Mouse (Mus musculus) megakaryocyte-erythroid progenitor cell, adult 5-6 weeks (primary cell): ENCODE measurements around the gene Dock2. TPM values are rescaled to one million over a fixed set of nuclear protein-coding genes. Genes with fewer than 3 reads are reported as not detected.

Experiments used
- ATAC-seq: replicated peaks from 2 replicates; pipeline ENCODE4 v1.8.0; 2016; ENCODE audit warnings: mild to moderate bottlenecking, inconsistent platforms; ENCODE audit not compliant: severe bottlenecking, poor library complexity, low FRiP score, low TSS enrichment
- total RNA-seq, 2 experiments: library from RNA; stranded (forward) in 1 of 2; stranded (reverse) in 1 of 2; fragments of 200-1000, 215-1000 nt in 1 of 2; fragments of >200 nt in 1 of 2; fragmentation: Nextera tagmentation in 1 of 2; gene quantifications; 2 replicates each; pipeline ENCODE4 v1.2.3; 2014 to 2017

Gene Dock2
- total RNA-seq, 2 experiments from 2014 or later = 39.0 to 41.0 TPM

- no peak for ATAC-seq
Measured at GRCm38 (mm10) chr11:34703851-34704250, 79.8 kb downstream of the Dock2 start.

- ATAC-seq = peak; percentile 80
Measured at GRCm38 (mm10) chr11:34681790-34682189, 101.9 kb downstream of the Dock2 start.

GRCm38 (mm10) chr11:34544631-34545030 lies 239.1 kb downstream of the Dock2 start:
- ATAC-seq = no peak

DNA sequence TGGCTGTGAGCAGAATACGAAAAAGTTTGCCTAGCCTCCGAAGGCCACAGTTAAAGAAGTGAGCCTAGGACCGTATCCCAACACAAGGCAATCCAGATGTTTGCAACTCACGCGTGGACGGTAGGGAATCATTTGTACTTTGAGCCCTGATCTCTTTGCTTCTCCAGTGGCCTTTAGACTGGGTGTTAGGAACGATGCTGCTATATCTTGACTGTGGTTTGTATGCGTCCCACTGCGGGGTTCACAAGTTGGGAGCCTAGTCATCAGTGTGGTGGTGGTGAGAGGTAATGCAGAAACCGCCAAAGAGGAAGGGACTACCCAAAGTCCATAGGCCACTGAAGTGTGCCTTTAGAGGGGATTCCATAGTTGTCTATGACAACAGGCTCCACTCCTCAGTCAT lies 251.6 kb downstream of the Dock2 start:
- ATAC-seq = no peak

GRCm38 (mm10) chr11:34530971-34531370 lies 252.7 kb downstream of the Dock2 start:
- ATAC-seq = no peak

- no peak for ATAC-seq
Measured at GRCm38 (mm10) chr11:34528006-34528405, 255.7 kb downstream of the Dock2 start.

DNA sequence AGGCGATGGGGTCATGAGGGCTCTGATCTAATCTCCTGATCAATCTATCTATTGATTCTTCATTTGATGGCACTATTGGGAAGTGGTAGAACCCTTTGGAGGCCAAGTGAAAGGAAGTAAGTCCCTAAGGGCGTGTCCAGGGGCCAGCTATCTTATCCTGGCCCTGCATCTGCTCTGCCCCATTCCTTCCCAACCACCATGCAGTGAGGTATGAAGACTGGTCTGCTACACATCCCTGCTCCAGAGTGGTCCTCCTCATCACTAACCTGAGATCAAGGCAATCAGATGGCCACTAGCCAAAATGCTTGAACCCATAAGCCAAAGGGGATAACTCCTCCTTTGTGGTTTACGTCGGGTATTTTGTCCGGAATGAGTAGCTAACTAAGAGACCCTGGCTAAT lies 256.5 kb downstream of the Dock2 start:
- ATAC-seq = no peak

DNA sequence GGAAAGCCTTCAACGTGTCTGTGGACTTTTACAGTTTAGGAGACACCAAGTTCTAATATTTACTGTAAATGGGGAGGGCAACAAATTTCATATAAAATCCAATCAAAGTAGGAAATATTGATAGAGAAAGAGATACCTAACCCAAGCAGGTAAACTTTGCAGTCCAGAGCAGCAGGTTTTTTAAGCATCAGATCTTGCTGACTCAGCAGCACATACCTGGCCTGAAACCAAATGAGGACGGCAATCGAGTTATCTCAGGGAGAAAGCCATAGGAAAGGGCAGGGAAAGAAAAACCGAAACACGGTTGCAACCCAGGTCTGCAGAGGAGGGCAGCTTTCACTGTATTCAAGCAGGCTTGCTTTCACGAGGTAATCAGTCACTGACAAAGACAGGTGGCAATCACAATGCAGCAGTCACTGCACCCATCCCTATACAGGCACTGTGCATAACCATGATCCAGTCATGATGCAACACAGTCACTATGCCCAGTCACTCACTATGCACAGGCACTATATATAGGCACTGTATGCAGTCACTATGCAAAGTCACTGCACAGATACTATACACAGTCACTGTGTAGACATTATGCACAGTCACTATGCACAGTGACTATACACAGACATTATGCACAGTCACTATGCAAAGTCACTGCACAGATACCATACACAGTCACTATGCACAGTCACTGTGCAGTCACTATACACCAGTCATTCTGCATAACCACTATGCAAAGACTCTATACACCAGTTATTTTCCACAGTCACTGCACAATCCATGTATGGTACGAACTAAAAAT lies 258.4 kb downstream of the Dock2 start:
- peak; percentile 72 for ATAC-seq

DNA sequence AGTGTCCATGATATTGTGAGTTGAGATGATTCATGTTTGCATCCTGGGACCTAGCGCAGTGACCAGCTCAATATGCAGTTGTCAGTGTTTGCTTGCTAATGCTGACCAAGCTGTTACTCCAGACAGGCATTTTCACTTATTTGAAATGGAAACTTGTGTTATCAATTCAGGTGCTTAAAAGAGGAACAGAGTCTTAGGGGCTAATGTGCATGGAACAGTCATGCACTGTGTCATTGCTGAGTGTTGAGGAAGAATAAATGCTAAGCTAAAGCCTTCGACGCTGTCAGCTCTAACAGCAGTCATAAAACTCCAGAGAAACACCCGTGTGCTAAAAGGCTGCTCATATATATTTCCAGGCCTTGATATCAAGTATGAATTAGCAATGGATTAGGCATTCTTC lies 259.1 kb downstream of the Dock2 start:
- no peak for ATAC-seq

- ATAC-seq = no peak
Measured at GRCm38 (mm10) chr11:34518566-34518965, 265.1 kb downstream of the Dock2 start.

DNA sequence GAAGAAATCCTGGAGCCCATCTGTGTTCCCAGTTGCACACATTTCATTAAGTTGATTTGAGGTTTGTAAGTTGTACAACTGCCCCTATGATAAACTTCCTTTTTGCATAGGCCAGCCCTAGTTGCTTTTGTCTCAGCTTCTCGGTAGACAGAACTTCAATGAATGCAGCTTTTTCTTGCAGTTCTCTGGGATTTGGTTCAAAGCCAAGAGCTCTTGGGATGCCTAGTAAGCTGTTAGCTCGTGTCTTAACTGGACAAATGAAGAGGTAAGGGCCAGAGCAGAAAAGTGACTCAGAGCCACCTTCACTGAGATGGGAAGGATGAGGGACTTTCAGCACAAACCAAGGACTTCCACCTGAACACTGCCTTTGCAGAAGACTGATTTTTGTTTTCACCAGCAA lies 266.7 kb downstream of the Dock2 start:
- no peak for ATAC-seq

DNA sequence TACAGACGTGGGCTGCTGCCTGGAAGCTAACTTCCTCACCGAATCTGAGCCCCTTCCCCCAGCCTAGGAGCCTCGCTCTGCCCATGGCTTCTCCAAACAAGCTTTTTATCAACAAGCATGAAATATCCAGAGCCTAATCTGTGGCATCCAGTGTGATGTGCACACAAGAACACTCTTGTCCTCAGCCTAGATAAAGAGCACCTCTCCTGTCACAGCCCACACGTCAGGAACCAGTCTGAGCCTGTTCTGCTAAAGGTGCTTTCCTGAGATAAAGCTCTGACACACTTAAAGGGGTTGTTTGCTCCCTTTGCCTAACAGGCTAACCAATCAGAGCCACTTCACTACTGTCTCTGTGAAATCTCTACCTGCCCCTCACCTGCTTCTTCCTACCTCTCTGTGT lies 268.4 kb downstream of the Dock2 start:
- ATAC-seq = peak; percentile 99

DNA sequence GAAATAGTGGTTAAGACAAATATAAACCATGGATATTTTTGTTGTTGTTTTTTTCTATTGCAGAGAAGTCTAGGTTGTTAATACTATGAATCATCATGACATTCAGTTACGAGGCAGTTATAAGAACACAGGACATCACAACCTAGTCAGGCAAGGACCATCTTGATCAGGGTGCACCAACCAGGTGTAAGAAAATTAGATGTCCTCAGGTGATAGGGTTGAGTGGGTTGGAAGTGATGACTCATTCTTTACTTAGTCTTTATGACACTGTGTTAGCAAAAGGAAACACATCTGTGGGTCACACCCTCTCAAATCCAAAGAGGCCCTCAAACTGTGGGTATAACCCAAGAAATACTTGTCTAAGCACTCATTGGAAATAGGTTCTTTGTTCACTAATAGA lies 277.3 kb downstream of the Dock2 start:
- no peak for ATAC-seq

- no peak for ATAC-seq
Measured at GRCm38 (mm10) chr11:34499663-34500062, 284.0 kb downstream of the Dock2 start.

DNA sequence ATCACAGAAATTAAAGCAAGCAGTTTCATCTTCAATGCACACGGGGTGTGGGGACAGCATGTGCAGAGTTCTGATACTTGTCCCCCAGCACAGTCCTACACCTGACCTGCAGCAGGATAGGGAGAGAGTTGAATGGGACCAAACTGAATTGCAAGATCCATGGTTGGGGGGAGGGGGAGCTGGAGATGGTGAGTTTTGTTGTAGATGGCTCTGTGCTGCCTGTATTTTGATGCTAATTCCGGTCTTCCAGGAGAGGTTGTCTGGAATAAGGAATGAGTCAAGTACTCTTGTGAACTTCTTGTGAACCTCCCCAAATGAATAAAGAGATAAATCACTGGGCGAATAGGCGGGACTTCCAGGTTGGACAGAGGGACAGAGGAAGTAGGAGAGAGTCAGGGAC lies 289.0 kb downstream of the Dock2 start:
- no peak for ATAC-seq

DNA sequence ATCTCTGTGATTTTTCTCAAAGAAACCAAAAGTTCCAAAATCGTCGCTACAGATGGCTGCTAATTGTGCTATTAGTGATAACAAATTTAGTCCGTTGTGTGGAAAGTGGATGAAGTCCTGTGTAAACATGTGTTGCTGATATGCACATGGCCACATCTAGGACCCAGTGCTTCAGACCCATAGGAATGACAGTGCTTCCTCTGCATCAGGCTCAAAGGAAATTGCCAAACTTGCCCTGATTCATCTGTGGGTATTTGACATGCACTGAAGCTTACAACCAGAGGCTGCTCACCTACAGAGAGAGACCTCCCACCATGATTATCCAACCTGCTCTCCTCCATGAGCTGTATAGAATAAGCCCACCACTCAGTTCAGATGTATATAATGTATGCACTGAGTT lies 290.7 kb downstream of the Dock2 start:
- no peak for ATAC-seq

- ATAC-seq = peak; percentile 84
Measured at GRCm38 (mm10) chr11:34492223-34492622, 291.5 kb downstream of the Dock2 start.

DNA sequence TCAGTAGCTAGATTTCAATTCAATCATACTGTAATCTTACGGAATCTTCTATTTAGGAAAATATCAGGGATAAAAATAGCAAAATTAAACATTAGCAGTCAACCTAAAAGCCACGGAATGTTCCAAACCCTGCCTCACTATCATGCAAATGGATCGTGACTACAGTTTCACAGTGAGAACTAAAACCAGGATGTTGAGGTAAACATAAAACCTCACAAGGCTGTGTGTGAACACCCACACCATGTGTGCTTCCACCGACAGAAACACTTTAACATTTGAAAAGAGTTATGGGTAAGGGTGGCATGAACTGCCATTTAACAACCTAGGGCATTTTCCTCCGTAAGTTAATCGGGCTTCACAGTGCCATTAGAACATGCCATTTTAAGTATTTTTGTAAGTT lies 294.1 kb downstream of the Dock2 start:
- ATAC-seq = no peak

- ATAC-seq = no peak
Measured at GRCm38 (mm10) chr11:34479301-34479700, 304.4 kb downstream of the Dock2 start.

DNA sequence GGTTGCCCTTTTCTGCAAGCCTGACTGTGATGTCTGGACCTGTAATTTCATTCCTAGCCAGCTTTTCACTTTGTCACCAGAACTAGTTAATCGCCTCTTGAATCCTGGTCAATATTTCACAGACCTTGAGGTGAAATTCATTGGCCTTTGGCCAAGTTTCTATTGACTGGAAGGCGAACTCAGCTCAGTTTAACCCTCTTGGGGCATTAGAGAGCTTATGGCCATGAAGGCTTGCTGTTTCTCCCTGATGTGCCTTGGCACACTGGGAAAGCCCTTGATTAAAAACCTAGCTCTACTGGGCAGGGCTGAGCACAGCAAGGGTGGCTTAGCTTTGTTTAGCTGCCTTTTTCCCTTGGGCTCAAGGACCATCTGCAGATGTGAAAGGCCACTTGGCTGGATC lies 313.9 kb downstream of the Dock2 start:
- ATAC-seq = no peak

- no peak for ATAC-seq
Measured at GRCm38 (mm10) chr11:34468571-34468970, 315.1 kb downstream of the Dock2 start.

- ATAC-seq = peak; percentile 52; the same call in 1 of the 2 replicates
Measured at GRCm38 (mm10) chr11:34467056-34467455, 316.6 kb downstream of the Dock2 start.
